Mouse (Mus musculus): ENCODE results near the gene Eif2ak4. TPM values are rescaled to one million over a fixed set of nuclear protein-coding genes. Genes with fewer than 3 reads are reported as not detected.

Eif2ak4 gene
- polyA plus RNA-seq, 1 experiment from 2014 or later: 13.0 TPM

- no peak for ATAC-seq (ENCODE audit: insufficient read depth, low FRiP score, low TSS enrichment)
These were observed 2.8 kb downstream of the Eif2ak4 start for GRCm38 (mm10) chr2:118391201-118391600.

GRCm38 (mm10) chr2:118399751-118400150, 11.3 kb downstream of the Eif2ak4 start:
- no peak overlapping the region for H3K4me3 ChIP-seq (ENCODE audit: low read depth, low read length)
- no peaks in the 10 kb centered on the region for H3K4me1 ChIP-seq (ENCODE audit: control insufficient read depth, insufficient read depth, low read length)
- H3K9ac ChIP-seq (ENCODE audit: low read length): no peak overlapping the region
- H3K27ac ChIP-seq (ENCODE audit: low read depth, low read length): no peak overlapping the region
- H3K36me3 ChIP-seq (ENCODE audit: control insufficient read depth, insufficient read depth, low read length): no peaks in the 10 kb centered on the region
- H3K9me3 ChIP-seq (ENCODE audit: control insufficient read depth, low read length): no peaks in the 10 kb centered on the region
- ATAC-seq (ENCODE audit: insufficient read depth, low FRiP score, low TSS enrichment) (no peak), DNase-seq (ENCODE audit: low spot score) (no peak)
- 81% methylated on average over 5 of the region's 5 CpGs for WGBS
- H3K4me2 ChIP-seq (ENCODE audit: low read depth): no peak overlapping the region
- no peaks in the 10 kb centered on the region for H3K27me3 ChIP-seq (ENCODE audit: control insufficient read depth, insufficient read depth, low read length)

More at GRCm38 (mm10) chr2:118391201-118391600, 2.8 kb downstream of the Eif2ak4 start:
- no peak overlapping the region for H3K9ac ChIP-seq (ENCODE audit: low read length)
- H3K4me1 ChIP-seq (ENCODE audit: control insufficient read depth, insufficient read depth, low read length): no peaks in the 10 kb centered on the region; the same call in 1 of the 2 replicates
- 83% methylated on average over 5 of the region's 5 CpGs for WGBS
- no peak overlapping the region for H3K4me2 ChIP-seq (ENCODE audit: low read depth)
- no peak overlapping the region for H3K4me3 ChIP-seq (ENCODE audit: low read depth, low read length)
- H3K9me3 ChIP-seq (ENCODE audit: control insufficient read depth, low read length): no peaks in the 10 kb centered on the region
- no peak overlapping the region for H3K27ac ChIP-seq (ENCODE audit: low read depth, low read length)
- H3K27me3 ChIP-seq (ENCODE audit: control insufficient read depth, insufficient read depth, low read length): no peaks in the 10 kb centered on the region
- no peaks in the 10 kb centered on the region for H3K36me3 ChIP-seq (ENCODE audit: control insufficient read depth, insufficient read depth, low read length)
- DNase-seq (ENCODE audit: low spot score): no peak

GRCm38 (mm10) chr2:118401834-118402727, 13.7 kb downstream of the Eif2ak4 start:
- Histone ChIP-seq H3K4me1 (ENCODE audit: control insufficient read depth, insufficient read depth, low read length) (no peaks in the 10 kb centered on the region), H3K36me3 (ENCODE audit: control insufficient read depth, insufficient read depth, low read length) (no peaks in the 10 kb centered on the region), H3K27me3 (ENCODE audit: control insufficient read depth, insufficient read depth, low read length) (no peaks in the 10 kb centered on the region), H3K9me3 (ENCODE audit: control insufficient read depth, low read length) (no peaks in the 10 kb centered on the region), H3K9ac (ENCODE audit: low read length) (no peak overlapping the region), H3K4me3 (ENCODE audit: low read depth, low read length) (no peak overlapping the region), H3K4me2 (ENCODE audit: low read depth) (no peak overlapping the region), H3K27ac (ENCODE audit: low read depth, low read length) (no peak overlapping the region)
- DNase-seq (ENCODE audit: low spot score): no peak
- WGBS: 81% methylated on average over 5 of the region's 5 CpGs
- no peak for ATAC-seq (ENCODE audit: insufficient read depth, low FRiP score, low TSS enrichment)

GRCm38 (mm10) chr2:118404336-118404735, 15.9 kb downstream of the Eif2ak4 start:
- no peak for DNase-seq (ENCODE audit: low spot score)

GRCm38 (mm10) chr2:118405568-118405967, 17.1 kb downstream of the Eif2ak4 start:
- no peaks in the 10 kb centered on the region for H3K36me3 ChIP-seq (ENCODE audit: control insufficient read depth, insufficient read depth, low read length)
- no peaks in the 10 kb centered on the region for H3K4me1 ChIP-seq (ENCODE audit: control insufficient read depth, insufficient read depth, low read length)
- no peak overlapping the region for H3K27ac ChIP-seq (ENCODE audit: low read depth, low read length)
- H3K27me3 ChIP-seq (ENCODE audit: control insufficient read depth, insufficient read depth, low read length): no peaks in the 10 kb centered on the region
- H3K9me3 ChIP-seq (ENCODE audit: control insufficient read depth, low read length): no peaks in the 10 kb centered on the region
- no peak overlapping the region for H3K9ac ChIP-seq (ENCODE audit: low read length)
- ATAC-seq (ENCODE audit: insufficient read depth, low FRiP score, low TSS enrichment) (no peak), DNase-seq (ENCODE audit: low spot score) (no peak)
- no peak overlapping the region for H3K4me2 ChIP-seq (ENCODE audit: low read depth)
- no peak overlapping the region for H3K4me3 ChIP-seq (ENCODE audit: low read depth, low read length)
- 96% methylated on average over 4 of the region's 4 CpGs for WGBS

More at GRCm38 (mm10) chr2:118404336-118404735, 15.9 kb downstream of the Eif2ak4 start:
- 83% methylated on average over 5 of the region's 5 CpGs for WGBS
- H3K9me3 ChIP-seq (ENCODE audit: control insufficient read depth, low read length): no peaks in the 10 kb centered on the region
- H3K4me2 ChIP-seq (ENCODE audit: low read depth): no peak overlapping the region
- ATAC-seq (ENCODE audit: insufficient read depth, low FRiP score, low TSS enrichment): no peak
- no peaks in the 10 kb centered on the region for H3K4me1 ChIP-seq (ENCODE audit: control insufficient read depth, insufficient read depth, low read length)
- H3K4me3 ChIP-seq (ENCODE audit: low read depth, low read length): no peak overlapping the region
- H3K9ac ChIP-seq (ENCODE audit: low read length): no peak overlapping the region
- no peak overlapping the region for H3K27ac ChIP-seq (ENCODE audit: low read depth, low read length)
- no peaks in the 10 kb centered on the region for H3K27me3 ChIP-seq (ENCODE audit: control insufficient read depth, insufficient read depth, low read length)
- no peaks in the 10 kb centered on the region for H3K36me3 ChIP-seq (ENCODE audit: control insufficient read depth, insufficient read depth, low read length)

GRCm38 (mm10) chr2:118406811-118407210, 18.4 kb downstream of the Eif2ak4 start:
- Histone ChIP-seq H3K9me3 (ENCODE audit: control insufficient read depth, low read length) (no peaks in the 10 kb centered on the region), H3K4me2 (ENCODE audit: low read depth) (no peak overlapping the region), H3K36me3 (ENCODE audit: control insufficient read depth, insufficient read depth, low read length) (peaks cover 2% of the 10 kb centered on the region; the same call in 1 of the 2 replicates), H3K27me3 (ENCODE audit: control insufficient read depth, insufficient read depth, low read length) (no peaks in the 10 kb centered on the region), H3K4me3 (ENCODE audit: low read depth, low read length) (no peak overlapping the region), H3K4me1 (ENCODE audit: control insufficient read depth, insufficient read depth, low read length) (no peaks in the 10 kb centered on the region), H3K27ac (ENCODE audit: low read depth, low read length) (no peak overlapping the region), H3K9ac (ENCODE audit: low read length) (no peak overlapping the region)
- ATAC-seq (ENCODE audit: insufficient read depth, low FRiP score, low TSS enrichment) (no peak), DNase-seq (ENCODE audit: low spot score) (no peak)
- 80% methylated on average over 2 of the region's 2 CpGs for WGBS

GRCm38 (mm10) chr2:118408336-118408895, 20.0 kb downstream of the Eif2ak4 start:
- no peak for DNase-seq (ENCODE audit: low spot score)
- no peak overlapping the region for H3K27ac ChIP-seq (ENCODE audit: low read depth, low read length)
- no peaks in the 10 kb centered on the region for H3K27me3 ChIP-seq (ENCODE audit: control insufficient read depth, insufficient read depth, low read length)
- H3K9ac ChIP-seq (ENCODE audit: low read length): no peak overlapping the region
- H3K9me3 ChIP-seq (ENCODE audit: control insufficient read depth, low read length): no peaks in the 10 kb centered on the region
- H3K4me1 ChIP-seq (ENCODE audit: control insufficient read depth, insufficient read depth, low read length): no peaks in the 10 kb centered on the region
- H3K36me3 ChIP-seq (ENCODE audit: control insufficient read depth, insufficient read depth, low read length): peaks cover 5% of the 10 kb centered on the region; the same call in 1 of the 2 replicates
- ATAC-seq (ENCODE audit: insufficient read depth, low FRiP score, low TSS enrichment): no peak
- H3K4me3 ChIP-seq (ENCODE audit: low read depth, low read length): no peak overlapping the region
- 83% methylated on average over 4 of the region's 4 CpGs for WGBS
- H3K4me2 ChIP-seq (ENCODE audit: low read depth): no peak overlapping the region

GRCm38 (mm10) chr2:118412821-118413220, 24.4 kb downstream of the Eif2ak4 start:
- Histone ChIP-seq H3K9ac (ENCODE audit: low read length) (no peak overlapping the region), H3K36me3 (ENCODE audit: control insufficient read depth, insufficient read depth, low read length) (peaks cover 5% of the 10 kb centered on the region; the same call in 1 of the 2 replicates), H3K27me3 (ENCODE audit: control insufficient read depth, insufficient read depth, low read length) (no peaks in the 10 kb centered on the region), H3K4me1 (ENCODE audit: control insufficient read depth, insufficient read depth, low read length) (no peaks in the 10 kb centered on the region), H3K9me3 (ENCODE audit: control insufficient read depth, low read length) (no peaks in the 10 kb centered on the region), H3K4me2 (ENCODE audit: low read depth) (no peak overlapping the region), H3K4me3 (ENCODE audit: low read depth, low read length) (no peak overlapping the region), H3K27ac (ENCODE audit: low read depth, low read length) (no peak overlapping the region)
- no peak for DNase-seq (ENCODE audit: low spot score)
- WGBS: 93% methylated on average over 11 of the region's 11 CpGs
- no peak for ATAC-seq (ENCODE audit: insufficient read depth, low FRiP score, low TSS enrichment)

All from neural tube, embryonic 11.5 days (tissue).